Mouse (Mus musculus): ENCODE data around the gene Col27a1. TPM values are rescaled to one million over a fixed set of nuclear protein-coding genes. Genes with fewer than 3 reads are reported as not detected.

The Col27a1 gene
- polyA plus RNA-seq, 1 experiment from 2014 or later, result 1.8 TPM

- no peak overlapping the region for H3K4me2 ChIP-seq
- no peaks in the 10 kb centered on the region for H3K27me3 ChIP-seq
- H3K27ac ChIP-seq (replicated peaks), result no peak overlapping the region
- WGBS (ENCODE audit: insufficient replicate concordance), result 52% methylated on average over 5 of the region's 5 CpGs
- H3K9me3 ChIP-seq (replicated peaks), result no peaks in the 10 kb centered on the region
- H3K9ac ChIP-seq, result no peak overlapping the region
- H3K4me3 ChIP-seq (replicated peaks), result no peak overlapping the region
- 0 out of 2 replicates have a peak, but pooled peaks cover 3% of the 10 kb centered on the region for H3K36me3 ChIP-seq (replicated peaks)
- H3K4me1 ChIP-seq (replicated peaks), result peaks cover 18% of the 10 kb centered on the region
- no peak for ATAC-seq (ENCODE audit: insufficient read depth)
Observed at GRCm38 (mm10) chr4:63238722-63239121, 24.9 kb downstream of the Col27a1 start.

GRCm38 (mm10) chr4:63241031-63241430 is 27.2 kb downstream of the Col27a1 start:
- Histone ChIP-seq H3K4me3 (replicated peaks) (no peak overlapping the region), H3K9ac (no peak overlapping the region), H3K36me3 (replicated peaks) (0 out of 2 replicates have a peak, but pooled peaks cover 3% of the 10 kb centered on the region), H3K9me3 (replicated peaks) (no peaks in the 10 kb centered on the region), H3K27ac (replicated peaks) (no peak overlapping the region), H3K4me1 (replicated peaks) (peaks cover 12% of the 10 kb centered on the region), H3K27me3 (no peaks in the 10 kb centered on the region), H3K4me2 (no peak overlapping the region)
- 61% methylated on average over 3 of the region's 3 CpGs for WGBS (ENCODE audit: insufficient replicate concordance)
- ATAC-seq (ENCODE audit: insufficient read depth), result no peak

- Histone ChIP-seq H3K9me3 (replicated peaks) (no peaks in the 10 kb centered on the region), H3K4me2 (no peak overlapping the region), H3K4me3 (replicated peaks) (no peak overlapping the region), H3K9ac (no peak overlapping the region), H3K36me3 (replicated peaks) (no peaks in the 10 kb centered on the region), H3K27me3 (no peaks in the 10 kb centered on the region), H3K4me1 (replicated peaks) (no peaks in the 10 kb centered on the region), H3K27ac (replicated peaks) (no peak overlapping the region)
- no peak for ATAC-seq (ENCODE audit: insufficient read depth)
Observed at GRCm38 (mm10) chr4:63247991-63248390, 34.2 kb downstream of the Col27a1 start.

GRCm38 (mm10) chr4:63248951-63249350 is 35.1 kb downstream of the Col27a1 start:
- no peak overlapping the region for H3K27ac ChIP-seq (replicated peaks)
- no peak overlapping the region for H3K9ac ChIP-seq
- H3K36me3 ChIP-seq (replicated peaks), result no peaks in the 10 kb centered on the region
- no peak overlapping the region for H3K4me2 ChIP-seq
- 47% methylated on average over 6 of the region's 6 CpGs for WGBS (ENCODE audit: insufficient replicate concordance)
- H3K27me3 ChIP-seq, result no peaks in the 10 kb centered on the region
- ATAC-seq (ENCODE audit: insufficient read depth), result no peak
- H3K9me3 ChIP-seq (replicated peaks), result no peaks in the 10 kb centered on the region
- no peaks in the 10 kb centered on the region for H3K4me1 ChIP-seq (replicated peaks)
- no peak overlapping the region for H3K4me3 ChIP-seq (replicated peaks)

GRCm38 (mm10) chr4:63251760-63252159 is 38.0 kb downstream of the Col27a1 start:
- H3K27me3 ChIP-seq, result no peaks in the 10 kb centered on the region
- H3K4me2 ChIP-seq, result no peak overlapping the region
- H3K9me3 ChIP-seq (replicated peaks), result no peaks in the 10 kb centered on the region
- no peak overlapping the region for H3K9ac ChIP-seq
- H3K4me3 ChIP-seq (replicated peaks), result no peak overlapping the region
- H3K4me1 ChIP-seq (replicated peaks), result no peaks in the 10 kb centered on the region
- no peak overlapping the region for H3K27ac ChIP-seq (replicated peaks)
- no peaks in the 10 kb centered on the region for H3K36me3 ChIP-seq (replicated peaks)
- WGBS (ENCODE audit: insufficient replicate concordance), result 69% methylated on average over 11 of the region's 11 CpGs
- ATAC-seq (ENCODE audit: insufficient read depth), result no peak

GRCm38 (mm10) chr4:63253716-63254115 is 39.9 kb downstream of the Col27a1 start:
- Histone ChIP-seq H3K27me3 (no peaks in the 10 kb centered on the region), H3K4me3 (replicated peaks) (no peak overlapping the region), H3K27ac (replicated peaks) (no peak overlapping the region), H3K4me2 (no peak overlapping the region), H3K9me3 (replicated peaks) (no peaks in the 10 kb centered on the region), H3K36me3 (replicated peaks) (no peaks in the 10 kb centered on the region), H3K9ac (no peak overlapping the region), H3K4me1 (replicated peaks) (no peaks in the 10 kb centered on the region)
- ATAC-seq (ENCODE audit: insufficient read depth), result no peak
- WGBS (ENCODE audit: insufficient replicate concordance), result 57% methylated on average over 6 of the region's 6 CpGs

GRCm38 (mm10) chr4:63254151-63254550 is 40.3 kb downstream of the Col27a1 start:
- H3K27me3 ChIP-seq, result no peaks in the 10 kb centered on the region
- ATAC-seq (ENCODE audit: insufficient read depth), result no peak
- H3K9me3 ChIP-seq (replicated peaks), result no peaks in the 10 kb centered on the region
- H3K4me3 ChIP-seq (replicated peaks), result no peak overlapping the region
- no peak overlapping the region for H3K27ac ChIP-seq (replicated peaks)
- H3K9ac ChIP-seq, result no peak overlapping the region
- no peaks in the 10 kb centered on the region for H3K36me3 ChIP-seq (replicated peaks)
- 36% methylated on average over 2 of the region's 2 CpGs for WGBS (ENCODE audit: insufficient replicate concordance)
- H3K4me1 ChIP-seq (replicated peaks), result no peaks in the 10 kb centered on the region
- no peak overlapping the region for H3K4me2 ChIP-seq

- H3K27ac ChIP-seq (replicated peaks), result no peak overlapping the region
- no peaks in the 10 kb centered on the region for H3K36me3 ChIP-seq (replicated peaks)
- no peak overlapping the region for H3K4me2 ChIP-seq
- no peak overlapping the region for H3K4me3 ChIP-seq (replicated peaks)
- no peak for ATAC-seq (ENCODE audit: insufficient read depth)
- WGBS (ENCODE audit: insufficient replicate concordance), result 63% methylated on average over 2 of the region's 2 CpGs
- H3K9me3 ChIP-seq (replicated peaks), result no peaks in the 10 kb centered on the region
- H3K9ac ChIP-seq, result no peak overlapping the region
- H3K4me1 ChIP-seq (replicated peaks), result no peaks in the 10 kb centered on the region
- H3K27me3 ChIP-seq, result no peaks in the 10 kb centered on the region
Observed at GRCm38 (mm10) chr4:63256371-63256770, 42.6 kb downstream of the Col27a1 start.

GRCm38 (mm10) chr4:63257346-63257745 is 43.5 kb downstream of the Col27a1 start:
- Histone ChIP-seq H3K4me3 (replicated peaks) (no peak overlapping the region), H3K4me2 (no peak overlapping the region), H3K36me3 (replicated peaks) (no peaks in the 10 kb centered on the region), H3K4me1 (replicated peaks) (no peaks in the 10 kb centered on the region), H3K9ac (no peak overlapping the region), H3K27me3 (no peaks in the 10 kb centered on the region), H3K9me3 (replicated peaks) (no peaks in the 10 kb centered on the region), H3K27ac (replicated peaks) (no peak overlapping the region)
- WGBS (ENCODE audit: insufficient replicate concordance), result 61% methylated on average over 7 of the region's 7 CpGs
- ATAC-seq (ENCODE audit: insufficient read depth), result no peak

- no peaks in the 10 kb centered on the region for H3K9me3 ChIP-seq (replicated peaks)
- H3K4me2 ChIP-seq, result no peak overlapping the region
- no peaks in the 10 kb centered on the region for H3K27me3 ChIP-seq
- no peaks in the 10 kb centered on the region for H3K36me3 ChIP-seq (replicated peaks)
- ATAC-seq (ENCODE audit: insufficient read depth), result no peak
- H3K9ac ChIP-seq, result no peak overlapping the region
- no peak overlapping the region for H3K4me3 ChIP-seq (replicated peaks)
- 78% methylated on average over 14 of the region's 14 CpGs for WGBS (ENCODE audit: insufficient replicate concordance)
- H3K4me1 ChIP-seq (replicated peaks), result no peaks in the 10 kb centered on the region
- H3K27ac ChIP-seq (replicated peaks), result no peak overlapping the region
Observed at GRCm38 (mm10) chr4:63258096-63258495, 44.3 kb downstream of the Col27a1 start.

- Histone ChIP-seq H3K4me2 (no peak overlapping the region), H3K9ac (no peak overlapping the region), H3K4me3 (replicated peaks) (no peak overlapping the region), H3K9me3 (replicated peaks) (no peaks in the 10 kb centered on the region), H3K4me1 (replicated peaks) (no peaks in the 10 kb centered on the region), H3K27me3 (no peaks in the 10 kb centered on the region), H3K27ac (replicated peaks) (no peak overlapping the region), H3K36me3 (replicated peaks) (no peaks in the 10 kb centered on the region)
- no peak for ATAC-seq (ENCODE audit: insufficient read depth)
- 75% methylated on average over 6 of the region's 6 CpGs for WGBS (ENCODE audit: insufficient replicate concordance)
Observed at GRCm38 (mm10) chr4:63259066-63259465, 45.3 kb downstream of the Col27a1 start.

GRCm38 (mm10) chr4:63260506-63260905 is 46.7 kb downstream of the Col27a1 start:
- Histone ChIP-seq H3K9ac (no peak overlapping the region), H3K9me3 (replicated peaks) (no peaks in the 10 kb centered on the region), H3K27ac (replicated peaks) (no peak overlapping the region), H3K4me3 (replicated peaks) (no peak overlapping the region), H3K36me3 (replicated peaks) (no peaks in the 10 kb centered on the region), H3K4me2 (no peak overlapping the region), H3K4me1 (replicated peaks) (no peaks in the 10 kb centered on the region), H3K27me3 (no peaks in the 10 kb centered on the region)
- no peak for ATAC-seq (ENCODE audit: insufficient read depth)
- WGBS (ENCODE audit: insufficient replicate concordance), result 73% methylated on average over 10 of the region's 10 CpGs

Data from liver, embryonic 15.5 days (tissue).